Mouse (Mus musculus) activated CD4-positive, CD25-positive, alpha-beta regulatory T cell, adult 9 weeks (primary cell): Measurements from ENCODE around the gene Bcl2a1d. TPM values are rescaled to one million over a fixed set of nuclear protein-coding genes. Genes with fewer than 3 reads are reported as not detected.

Source experiments
- polyA plus RNA-seq: library from polyadenylated mRNA; unstranded; fragments of 100-300 nt; shearing (Covaris generic); gene quantifications from one replicate; pipeline ENCODE4 v1.2.1, GENCODE M21; 2017

The Bcl2a1d gene
- polyA plus RNA-seq = 74.2 TPM

GRCm38 (mm10) chr9:88731728-88732127 lies at the start of gene Bcl2a1d:
Gene Bcl2a1d (minus strand): TSS chr9:88731914.

GRCm38 (mm10) chr9:88719989-88720537 lies 11.7 kb downstream of the Bcl2a1d start, which contains the start of gene Mthfsl:
Gene Mthfsl (minus strand): TSS chr9:88720296.

Other genes with a start within 250 kb of the Bcl2a1d start
- 119 TPM for gene Syncrip, start 249.3 kb downstream of the Bcl2a1d start, polyA plus RNA-seq
- gene Zfp949, start 183.9 kb downstream of the Bcl2a1d start, polyA plus RNA-seq = 21.8 TPM
- gene Trim43a, start 151.0 kb downstream of the Bcl2a1d start, polyA plus RNA-seq = not detected
- gene Mthfsl, start 11.6 kb downstream of the Bcl2a1d start, polyA plus RNA-seq = 100 TPM
- gene Trim43c, start 107.2 kb upstream of the Bcl2a1d start, polyA plus RNA-seq = not detected
- 1.2 TPM for gene Bcl2a1a, start 225.0 kb upstream of the Bcl2a1d start, polyA plus RNA-seq